Mouse (Mus musculus) left cerebral cortex, adult 2 months (tissue): ENCODE results near the gene Hyal2. TPM values are rescaled to one million over a fixed set of nuclear protein-coding genes. Genes with fewer than 3 reads are reported as not detected.

ENCODE experiments used
- DNase-seq, 2 experiments: peaks; one replicate each; pipeline ENCODE4 v3.0.0; 2021 to 2022; ENCODE audit warnings: low spot score in 2 of 2, mixed read lengths in 1 of 2; ENCODE audit errors: extremely low spot score in 1 of 2
- H3K27ac ChIP-seq: fragments of 200-600 bp; 2 replicates; pipeline ENCODE4 v1.8.1; 2022
- H3K4me3 ChIP-seq: fragments of 200-600 bp; 2 replicates; pipeline ENCODE4 v1.8.1; 2022
- CTCF ChIP-seq: fragments of 200-600 bp; IDR thresholded peaks from 2 replicates; pipeline ENCODE4 v1.8.1; 2022; ENCODE audit warnings: antibody characterized with exemption, mild to moderate bottlenecking, moderate library complexity
- intact Hi-C: fragments of 180-260 bp; cut with DNase I; formaldehyde crosslinking; loops from one replicate; pipeline ENCODE4 v1.15.1; 2025
- total RNA-seq, 2 experiments: library from RNA; stranded (reverse); gene quantifications; 2 replicates each; pipeline ENCODE4 v1.2.3; 2021

The Hyal2 gene
- total RNA-seq, 2 experiments from 2014 or later: 14.9 TPM

DNA sequence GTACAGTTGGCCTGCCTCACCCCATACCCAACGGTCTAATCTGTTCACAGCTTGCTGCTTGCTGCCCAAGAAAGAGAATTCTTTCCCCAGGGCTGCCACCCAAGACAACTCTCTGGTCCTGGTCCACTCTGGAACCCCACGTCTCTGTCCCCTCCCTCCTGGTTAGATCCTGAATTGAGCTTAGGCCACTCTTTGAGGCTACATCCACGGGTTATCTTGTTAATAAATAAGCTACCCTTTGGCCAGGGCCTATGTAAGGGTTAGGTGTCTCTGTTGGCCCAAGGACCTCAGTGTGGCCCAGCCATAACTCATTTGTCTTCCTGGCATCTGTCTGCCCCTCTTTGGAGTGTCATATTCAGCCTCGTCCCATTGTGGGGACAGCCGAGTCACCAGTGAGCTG, 30.6 kb downstream of the Hyal2 start:
- no peak for TF ChIP-seq CTCF
- no peak for DNase-seq
- intact Hi-C loops: no loop called here
- H3K4me3 ChIP-seq: no peak overlapping the region
- no peak overlapping the region for H3K27ac ChIP-seq

- H3K4me3 ChIP-seq: no peak overlapping the region
- H3K27ac ChIP-seq: no peak overlapping the region
- no peak for DNase-seq
- intact Hi-C loops: no loop called here
- no peak for TF ChIP-seq CTCF
Observed at GRCm38 (mm10) chr9:107599433-107599832, 31.7 kb downstream of the Hyal2 start.

DNA sequence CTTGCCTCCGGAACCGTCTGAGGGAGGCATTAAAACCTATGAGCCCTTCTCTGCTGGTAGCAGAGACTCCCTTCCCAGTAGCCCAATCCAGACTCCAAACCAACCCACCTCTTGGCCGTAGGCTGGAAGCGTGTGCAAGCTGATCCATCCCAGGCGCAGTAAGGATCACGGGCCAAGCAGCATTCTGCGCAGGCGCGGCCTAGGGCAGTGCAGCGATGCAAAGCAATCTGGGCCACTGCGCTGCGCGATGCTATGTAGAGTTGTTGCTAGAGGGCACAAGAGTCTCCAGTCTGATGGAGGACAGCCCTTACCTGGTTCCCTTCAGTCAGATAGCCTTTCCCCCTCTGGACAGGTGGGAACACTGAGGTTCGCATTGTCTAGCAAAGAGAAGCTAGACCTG, 32.1 kb downstream of the Hyal2 start:
- intact Hi-C loops: no loop called here
- Histone ChIP-seq H3K4me3 (no peak overlapping the region), H3K27ac (no peak overlapping the region)
- no peak for DNase-seq
- TF ChIP-seq CTCF: no peak

DNA sequence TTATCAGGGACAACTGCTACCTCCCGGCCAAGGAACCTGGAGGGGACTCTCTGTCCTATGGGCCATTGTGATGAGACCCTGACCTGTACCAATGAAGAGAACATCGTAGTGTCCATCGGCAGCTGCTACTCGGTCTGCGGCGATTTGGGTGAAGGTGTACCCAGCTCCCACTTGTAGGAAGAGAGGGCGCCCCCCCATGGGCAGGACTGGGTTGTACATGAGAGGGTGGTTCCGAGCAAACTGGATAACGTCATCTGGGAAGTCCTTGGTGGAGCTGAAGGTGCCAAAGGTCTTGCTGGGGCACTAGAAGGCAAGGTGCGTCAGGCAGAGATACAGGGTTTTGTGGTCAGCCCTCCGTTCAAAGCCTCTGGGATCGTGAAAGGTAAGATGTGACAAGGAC, 33.0 kb downstream of the Hyal2 start:
- DNase-seq: no peak
- intact Hi-C loops: no loop called here
- no peak overlapping the region for H3K4me3 ChIP-seq
- H3K27ac ChIP-seq: no peak overlapping the region
- peak; percentile 30 for TF ChIP-seq CTCF

- Histone ChIP-seq H3K27ac (no peak overlapping the region), H3K4me3 (no peak overlapping the region)
- intact Hi-C loops: no loop called here
- no peak for TF ChIP-seq CTCF
- DNase-seq: no peak
Observed at GRCm38 (mm10) chr9:107601275-107601674, 33.5 kb downstream of the Hyal2 start.

DNA sequence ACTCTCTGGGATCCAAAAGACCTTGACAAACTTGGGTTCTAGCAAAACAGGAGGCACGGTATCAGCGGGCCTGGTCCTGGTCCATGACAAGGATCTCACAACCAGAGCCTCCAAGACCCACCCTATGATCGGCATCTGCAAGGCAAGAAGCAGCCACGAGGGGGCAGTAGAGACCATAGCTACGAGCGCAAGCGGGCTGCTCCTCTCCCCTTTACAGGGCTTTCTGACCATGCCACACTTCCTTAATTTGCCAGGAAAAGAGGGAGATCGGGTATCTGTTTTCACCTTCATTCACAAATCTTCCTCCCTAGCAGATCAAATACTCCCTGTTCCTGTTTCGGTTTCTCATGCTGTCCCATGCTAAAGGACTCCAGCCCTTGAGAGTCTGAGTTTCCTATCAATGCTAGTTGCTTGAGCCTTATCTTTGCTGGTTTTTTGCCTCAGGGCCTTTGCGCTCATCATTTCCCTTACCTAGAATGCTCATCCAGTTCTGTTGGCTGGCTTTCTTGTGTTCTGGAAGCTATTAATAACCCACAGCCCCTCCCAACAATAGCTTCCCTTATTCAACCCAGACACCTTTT, 34.4 kb downstream of the Hyal2 start:
- TF ChIP-seq CTCF: peak; percentile 99
- Histone ChIP-seq H3K4me3 (no peak overlapping the region), H3K27ac (no peak overlapping the region)
- DNase-seq: peak; percentile 88 to 97
- intact Hi-C loops: loop anchor here (1.0 to 2.0 kb wide), 3 partner anchors 42 to 133 kb away; no protein-coding TSS in a partner anchor

- Histone ChIP-seq H3K27ac (no peak overlapping the region), H3K4me3 (no peak overlapping the region)
- DNase-seq: no peak
- intact Hi-C loops: loop anchor here (2.0 kb wide), 1 partner anchor 132 kb away; no protein-coding TSS in a partner anchor
- no peak for TF ChIP-seq CTCF
Observed at GRCm38 (mm10) chr9:107603251-107603650, 35.5 kb downstream of the Hyal2 start.

- Histone ChIP-seq H3K4me3 (no peak overlapping the region), H3K27ac (no peak overlapping the region)
- DNase-seq: no peak
- intact Hi-C loops: no loop called here
- TF ChIP-seq CTCF: no peak
Observed at GRCm38 (mm10) chr9:107605041-107605661, 37.4 kb downstream of the Hyal2 start.

DNA sequence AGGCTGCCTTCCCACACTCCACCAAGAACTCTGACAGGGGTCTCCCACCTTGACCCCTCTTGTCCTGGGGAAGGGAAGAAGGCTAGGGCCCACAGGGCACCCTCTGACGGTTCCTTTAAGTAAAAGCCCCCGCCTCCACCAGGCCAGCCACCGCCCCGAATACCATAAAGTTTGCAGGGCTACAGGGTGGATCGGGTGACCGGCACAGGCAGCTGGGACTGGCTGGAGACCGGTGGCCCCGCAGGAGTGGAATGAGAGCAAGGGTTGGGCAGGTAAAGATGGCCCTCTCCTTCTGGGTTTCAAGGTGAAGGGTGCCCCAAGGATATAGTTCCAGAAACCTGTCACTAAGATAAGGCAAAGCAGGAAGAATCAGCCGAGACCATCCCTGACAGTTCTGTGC, 38.8 kb downstream of the Hyal2 start:
- DNase-seq: no peak
- intact Hi-C loops: no loop called here
- no peak overlapping the region for H3K27ac ChIP-seq
- no peak overlapping the region for H3K4me3 ChIP-seq
- no peak for TF ChIP-seq CTCF

GRCm38 (mm10) chr9:107607036-107607435, 39.3 kb downstream of the Hyal2 start:
- TF ChIP-seq CTCF: no peak
- no peak for DNase-seq
- H3K4me3 ChIP-seq: no peak overlapping the region
- intact Hi-C loops: no loop called here
- no peak overlapping the region for H3K27ac ChIP-seq

DNA sequence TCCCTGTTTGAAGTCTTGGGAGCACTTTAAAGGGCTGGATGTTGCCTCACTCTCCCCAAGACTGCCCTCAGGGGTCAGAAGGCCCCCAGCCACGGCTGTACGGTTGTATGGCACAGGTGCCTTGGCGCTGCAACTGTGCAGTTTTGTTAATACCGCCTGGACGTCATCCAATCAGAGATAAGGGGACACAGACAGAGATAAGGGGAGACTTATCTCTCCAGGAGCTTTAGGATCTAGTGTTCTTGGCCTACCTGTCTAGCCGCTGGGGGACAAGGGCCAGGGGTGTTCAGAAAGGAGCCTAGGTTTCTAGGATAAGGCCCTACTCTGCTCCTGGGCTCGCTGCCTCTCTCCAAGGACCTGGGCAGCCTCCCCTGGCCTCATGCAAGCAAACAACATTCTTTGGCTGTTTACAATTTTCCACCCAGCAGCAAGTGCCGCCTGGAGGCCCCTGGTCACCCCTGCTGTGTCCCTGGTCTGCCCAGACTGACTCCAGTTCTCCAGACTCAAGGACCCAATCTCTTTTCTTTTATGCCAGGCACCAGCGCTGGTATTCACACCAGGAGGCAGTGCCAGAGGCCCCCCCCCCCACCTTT, 40.0 kb downstream of the Hyal2 start:
- no peak overlapping the region for H3K4me3 ChIP-seq
- no peak for TF ChIP-seq CTCF
- intact Hi-C loops: no loop called here
- no peak overlapping the region for H3K27ac ChIP-seq
- no peak for DNase-seq

GRCm38 (mm10) chr9:107608741-107609432, 41.1 kb downstream of the Hyal2 start, which contains the start of gene Sema3b:
Sema3b (minus strand) TSS chr9:107609229.
- TF ChIP-seq CTCF: no peak
- Histone ChIP-seq H3K4me3 (no peak within 1 kb of the TSS), H3K27ac (no peak within 1 kb of the TSS)
- DNase-seq: no peak
- intact Hi-C loops: no loop called here
